In the genomic region with DNA sequence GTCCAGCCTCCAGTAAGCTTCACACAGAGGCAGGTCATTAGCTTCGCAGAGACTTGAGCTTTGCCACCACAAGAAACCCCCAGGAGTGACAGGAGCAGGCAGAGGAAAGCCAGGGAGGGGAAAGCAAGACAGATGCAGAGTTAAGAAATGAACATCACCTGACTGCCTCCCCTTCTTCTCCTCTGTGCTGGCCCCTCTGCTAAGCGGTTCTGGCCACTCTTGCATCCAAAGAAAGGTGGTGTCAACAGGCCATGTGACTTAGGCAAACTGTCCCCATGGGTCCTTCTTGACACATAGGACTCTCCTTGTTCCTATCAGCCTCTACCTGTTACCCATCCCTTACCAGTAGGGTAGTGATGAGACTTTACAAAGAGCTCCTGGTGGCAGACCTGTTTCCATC, we compare ENCODE assay signal across 25 mouse cellular contexts. TPM values are rescaled to one million over a fixed set of nuclear protein-coding genes. Genes with fewer than 3 reads are reported as not detected.
DNase-seq lines count a peak whose midpoint lies in the region; ATAC-seq and TF ChIP-seq lines count a peak whose summit lies in the region.
"Had no signal": no experiment of that assay in that cellular context is flagged by ENCODE, and none has a peak within 500 bp of the region (broad histone marks: within the 10 kb centered on the region; RNA-seq: fewer than 3 reads in every experiment).

No protein-coding gene starts in this region.

- ATAC-seq in hindbrain, embryonic 11.5 days (ENCODE audit: low FRiP score), result no peak
- ATAC-seq in liver, embryonic 13.5 days (ENCODE audit: low read depth), result no peak
- no peak for ATAC-seq in liver, postnatal 0 days
- ATAC-seq: CD4-positive, CD25-positive, alpha-beta regulatory T cell, adult 4 months; forebrain, embryonic 13.5 days; forebrain, embryonic 16.5 days had no signal

- H3K27ac ChIP-seq in hindbrain, embryonic 10.5 days, result no peak overlapping the region
- H3K27ac ChIP-seq in hindbrain, embryonic 11.5 days (ENCODE audit: low read depth, low read length), result no peak overlapping the region
- H3K27ac ChIP-seq in liver, embryonic 13.5 days, result no peak overlapping the region
- H3K27ac ChIP-seq in liver, postnatal 0 days (ENCODE audit: low read depth), result no peak overlapping the region
- H3K27ac ChIP-seq: embryonic facial prominence, embryonic 12.5 days; embryonic facial prominence, embryonic 15.5 days; forebrain, embryonic 13.5 days; heart, embryonic 15.5 days; hindbrain, embryonic 12.5 days; hindbrain, embryonic 15.5 days had no signal

- no peak for TF ChIP-seq CTCF in liver, postnatal 0 days (IDR thresholded peaks at IDR 0.05; ENCODE audit: low read depth)

- H3K27me3 ChIP-seq in hindbrain, embryonic 10.5 days (ENCODE audit: insufficient read depth, poor library complexity, severe bottlenecking), result no peaks in the 10 kb centered on the region
- H3K27me3 ChIP-seq in hindbrain, embryonic 11.5 days (ENCODE audit: control insufficient read depth, insufficient read depth, low read length), result no peaks in the 10 kb centered on the region
- no peaks in the 10 kb centered on the region for H3K27me3 ChIP-seq in liver, embryonic 13.5 days
- no peaks in the 10 kb centered on the region for H3K27me3 ChIP-seq in liver, postnatal 0 days (ENCODE audit: insufficient read depth, low read length)
- H3K27me3 ChIP-seq: embryonic facial prominence, embryonic 12.5 days; embryonic facial prominence, embryonic 15.5 days; forebrain, embryonic 13.5 days; heart, embryonic 12.5 days; heart, embryonic 15.5 days; hindbrain, embryonic 12.5 days; hindbrain, embryonic 15.5 days had no signal

- H3K4me3 ChIP-seq in hindbrain, embryonic 10.5 days, result 0 out of 2 replicates have a peak overlapping the region, but pooled peaks have one; percentile 13
- no peak overlapping the region for H3K4me3 ChIP-seq in hindbrain, embryonic 11.5 days (ENCODE audit: low read depth, low read length)
- H3K4me3 ChIP-seq in liver, embryonic 13.5 days (replicated peaks), result no peak overlapping the region
- H3K4me3 ChIP-seq in liver, postnatal 0 days (ENCODE audit: low read depth, low read length), result no peak overlapping the region
- H3K4me3 ChIP-seq: embryonic facial prominence, embryonic 12.5 days; embryonic facial prominence, embryonic 15.5 days; forebrain, embryonic 13.5 days; heart, embryonic 12.5 days; heart, embryonic 15.5 days; hindbrain, embryonic 12.5 days; hindbrain, embryonic 15.5 days had no signal

- peaks cover 55% of the 10 kb centered on the region for H3K4me1 ChIP-seq in hindbrain, embryonic 10.5 days (replicated peaks)
- peaks cover 12% of the 10 kb centered on the region for H3K4me1 ChIP-seq in hindbrain, embryonic 11.5 days (replicated peaks; ENCODE audit: control insufficient read depth, insufficient read depth, low read length)
- H3K4me1 ChIP-seq in liver, embryonic 13.5 days (replicated peaks), result peaks cover 60% of the 10 kb centered on the region
- H3K4me1 ChIP-seq in liver, postnatal 0 days (ENCODE audit: insufficient read depth), result peaks cover 29% of the 10 kb centered on the region

- no peak overlapping the region for H3K4me2 ChIP-seq in hindbrain, embryonic 11.5 days (replicated peaks; ENCODE audit: low read depth, low read length)
- no peak overlapping the region for H3K4me2 ChIP-seq in liver, embryonic 13.5 days
- H3K4me2 ChIP-seq in liver, postnatal 0 days (ENCODE audit: low read depth, low read length), result no peak overlapping the region
- H3K4me2 ChIP-seq: embryonic facial prominence, embryonic 12.5 days; embryonic facial prominence, embryonic 15.5 days; forebrain, embryonic 13.5 days; heart, embryonic 12.5 days; heart, embryonic 15.5 days; hindbrain, embryonic 12.5 days; hindbrain, embryonic 15.5 days had no signal

- TF ChIP-seq EP300 in liver, postnatal 0 days (IDR thresholded peaks at IDR 0.05; ENCODE audit: low read depth), result no peak

- H3K9me3 ChIP-seq in hindbrain, embryonic 10.5 days, result no peaks in the 10 kb centered on the region
- no peaks in the 10 kb centered on the region for H3K9me3 ChIP-seq in hindbrain, embryonic 11.5 days (ENCODE audit: control insufficient read depth, low read length)
- no peaks in the 10 kb centered on the region for H3K9me3 ChIP-seq in liver, embryonic 13.5 days (replicated peaks)
- no peaks in the 10 kb centered on the region for H3K9me3 ChIP-seq in liver, postnatal 0 days (ENCODE audit: low read length)
- H3K9me3 ChIP-seq: embryonic facial prominence, embryonic 12.5 days; embryonic facial prominence, embryonic 15.5 days; forebrain, embryonic 13.5 days; heart, embryonic 12.5 days; heart, embryonic 15.5 days; hindbrain, embryonic 12.5 days; hindbrain, embryonic 15.5 days had no signal

- DNase-seq in hindbrain, embryonic 10.5 days (ENCODE audit: low spot score), result no peak
- DNase-seq in hindbrain, embryonic 11.5 days (ENCODE audit: low spot score), result no peak
- no peak for DNase-seq in liver, embryonic 13.5 days
- no peak for DNase-seq in liver, postnatal 0 days
- peak; percentile 3 for DNase-seq in thymus, postnatal 4 days
- no peak for DNase-seq in thymus, postnatal 36 days
- DNase-seq: adrenal gland, adult 2 months; adrenal gland, postnatal 14 days; cerebellum, adult 11 months; cerebellum, adult 2 months; cerebellum, adult 9-11 months; cerebellum, postnatal 25 days; gastrocnemius, postnatal 10 days; gastrocnemius, postnatal 36 days; heart, postnatal 10 days; heart, postnatal 36 days had no signal

- 93% methylated on average over 2 of the region's 2 CpGs for WGBS in hindbrain, embryonic 10.5 days
- WGBS in hindbrain, embryonic 11.5 days, result 85% methylated on average over 2 of the region's 2 CpGs
- 74% methylated on average over 2 of the region's 2 CpGs for WGBS in liver, embryonic 13.5 days (ENCODE audit: insufficient replicate concordance)
- 85% methylated on average over 2 of the region's 2 CpGs for WGBS in liver, postnatal 0 days (ENCODE audit: insufficient replicate concordance)

- H3K36me3 ChIP-seq in hindbrain, embryonic 10.5 days, result peaks cover 51% of the 10 kb centered on the region
- H3K36me3 ChIP-seq in hindbrain, embryonic 11.5 days (ENCODE audit: control insufficient read depth, insufficient read depth, low read length), result peaks cover 3% of the 10 kb centered on the region; the same call in 1 of the 2 replicates
- peaks cover 51% of the 10 kb centered on the region for H3K36me3 ChIP-seq in liver, embryonic 13.5 days
- H3K36me3 ChIP-seq in liver, postnatal 0 days (replicated peaks; ENCODE audit: insufficient read depth, low read length), result peaks cover 27% of the 10 kb centered on the region

- no peak overlapping the region for H3K9ac ChIP-seq in hindbrain, embryonic 11.5 days (ENCODE audit: low read depth, low read length)
- H3K9ac ChIP-seq in liver, embryonic 13.5 days, result peak overlapping the region; percentile 20; the same call in 1 of the 2 replicates
- H3K9ac ChIP-seq in liver, postnatal 0 days (replicated peaks), result no peak overlapping the region
- H3K9ac ChIP-seq: embryonic facial prominence, embryonic 12.5 days; embryonic facial prominence, embryonic 15.5 days; forebrain, embryonic 13.5 days; heart, embryonic 12.5 days; heart, embryonic 15.5 days; hindbrain, embryonic 12.5 days; hindbrain, embryonic 15.5 days had no signal

RNA-seq across cellular contexts. Expression of gene Surf6, which starts 3.3 kb away (rescaled TPM):
- polyA plus RNA-seq in hindbrain, embryonic 10.5 days (2016; fragmentation: Nextera tagmentation; extraction: Ambion mirVana), result 30.8 and 33.4 TPM in 2 replicates
- polyA plus RNA-seq in hindbrain, embryonic 11.5 days (2014; fragmentation: Nextera tagmentation; extraction: Ambion mirVana), result 16.7 and 18.4 TPM in 2 replicates
- 14.8 and 17.8 TPM in 2 replicates for polyA plus RNA-seq in liver, embryonic 13.5 days (2015; fragmentation: Nextera tagmentation; extraction: Ambion mirVana)
- polyA plus RNA-seq in liver, postnatal 0 days (2015; fragmentation: Nextera tagmentation; extraction: Ambion mirVana), result 7.5 and 8.4 TPM in 2 replicates

RNA-seq across cellular contexts. Expression of gene Med22, which starts 4.5 kb away (rescaled TPM):
- 111 and 130 TPM in 2 replicates for polyA plus RNA-seq in hindbrain, embryonic 10.5 days (2016; fragmentation: Nextera tagmentation; extraction: Ambion mirVana)
- polyA plus RNA-seq in hindbrain, embryonic 11.5 days (2014; fragmentation: Nextera tagmentation; extraction: Ambion mirVana), result 77.3 and 88.9 TPM in 2 replicates
- polyA plus RNA-seq in liver, embryonic 13.5 days (2015; fragmentation: Nextera tagmentation; extraction: Ambion mirVana), result 24.6 and 25.9 TPM in 2 replicates
- 13.2 and 14.4 TPM in 2 replicates for polyA plus RNA-seq in liver, postnatal 0 days (2015; fragmentation: Nextera tagmentation; extraction: Ambion mirVana)

RNA-seq across cellular contexts. Expression of gene Rpl7a, which starts 4.6 kb away (rescaled TPM):
- 566 and 674 TPM in 2 replicates for polyA plus RNA-seq in hindbrain, embryonic 10.5 days (2016; fragmentation: Nextera tagmentation; extraction: Ambion mirVana)
- polyA plus RNA-seq in hindbrain, embryonic 11.5 days (2014; fragmentation: Nextera tagmentation; extraction: Ambion mirVana), result 627 and 628 TPM in 2 replicates
- 557 and 577 TPM in 2 replicates for polyA plus RNA-seq in liver, embryonic 13.5 days (2015; fragmentation: Nextera tagmentation; extraction: Ambion mirVana)
- polyA plus RNA-seq in liver, postnatal 0 days (2015; fragmentation: Nextera tagmentation; extraction: Ambion mirVana), result 341 and 347 TPM in 2 replicates

RNA-seq across cellular contexts. Expression of gene Surf2, which starts 10.2 kb away (rescaled TPM):
- polyA plus RNA-seq in hindbrain, embryonic 10.5 days (2016; fragmentation: Nextera tagmentation; extraction: Ambion mirVana), result 53.2 and 58.0 TPM in 2 replicates
- 44.6 and 50.7 TPM in 2 replicates for polyA plus RNA-seq in hindbrain, embryonic 11.5 days (2014; fragmentation: Nextera tagmentation; extraction: Ambion mirVana)
- polyA plus RNA-seq in liver, embryonic 13.5 days (2015; fragmentation: Nextera tagmentation; extraction: Ambion mirVana), result 36.6 and 41.6 TPM in 2 replicates
- 14.6 and 15.3 TPM in 2 replicates for polyA plus RNA-seq in liver, postnatal 0 days (2015; fragmentation: Nextera tagmentation; extraction: Ambion mirVana)

RNA-seq across cellular contexts. Expression of gene Surf1, which starts 10.4 kb away (rescaled TPM):
- polyA plus RNA-seq in hindbrain, embryonic 10.5 days (2016; fragmentation: Nextera tagmentation; extraction: Ambion mirVana), result 47.4 and 53.6 TPM in 2 replicates
- 52.9 and 53.9 TPM in 2 replicates for polyA plus RNA-seq in hindbrain, embryonic 11.5 days (2014; fragmentation: Nextera tagmentation; extraction: Ambion mirVana)
- 39.7 and 43.6 TPM in 2 replicates for polyA plus RNA-seq in liver, embryonic 13.5 days (2015; fragmentation: Nextera tagmentation; extraction: Ambion mirVana)
- 29.8 and 30.1 TPM in 2 replicates for polyA plus RNA-seq in liver, postnatal 0 days (2015; fragmentation: Nextera tagmentation; extraction: Ambion mirVana)
